Mouse (Mus musculus) gastrocnemius, postnatal 14 days (tissue): ENCODE results near the gene Clasp2. TPM values are rescaled to one million over a fixed set of nuclear protein-coding genes. Genes with fewer than 3 reads are reported as not detected.
"Not testable (repeated sequence)": the region's sequence is repeated elsewhere in the genome, so short reads cannot be mapped to it uniquely, and the experiment has no call there.

Experiments
- DNase-seq: peaks from one replicate; pipeline ENCODE4 v3.0.0; 2021; ENCODE audit warnings: mixed read lengths
- intact Hi-C: fragments of 180-260 bp; cut with DNase I; formaldehyde crosslinking; loops from one replicate; pipeline ENCODE4 v1.15.1; 2025; ENCODE audit warnings: low total_unique reads
- long read RNA-seq, 2 experiments: library from polyadenylated mRNA; stranded (forward); transcript quantifications; one replicate each; pipeline ENCODE4 v2.0.0; 2021
- total RNA-seq, 2 experiments: library from RNA; stranded (reverse); gene quantifications; 2 replicates each; pipeline ENCODE4 v1.2.3; 2021

Clasp2 gene
- 10 to 100 TPM; 39.5 to 44.5 TPM for total RNA-seq
- long read RNA-seq, experiment 1, partial matches to known transcripts: 0 of 1 reads
- long read RNA-seq, experiment 1, other reads (novel, unspliced or antisense): 1 of 1 reads
- long read RNA-seq, experiment 2, partial matches to known transcripts: 4 of 5 reads
- long read RNA-seq, experiment 2, other reads (novel, unspliced or antisense): 1 of 5 reads

DNA sequence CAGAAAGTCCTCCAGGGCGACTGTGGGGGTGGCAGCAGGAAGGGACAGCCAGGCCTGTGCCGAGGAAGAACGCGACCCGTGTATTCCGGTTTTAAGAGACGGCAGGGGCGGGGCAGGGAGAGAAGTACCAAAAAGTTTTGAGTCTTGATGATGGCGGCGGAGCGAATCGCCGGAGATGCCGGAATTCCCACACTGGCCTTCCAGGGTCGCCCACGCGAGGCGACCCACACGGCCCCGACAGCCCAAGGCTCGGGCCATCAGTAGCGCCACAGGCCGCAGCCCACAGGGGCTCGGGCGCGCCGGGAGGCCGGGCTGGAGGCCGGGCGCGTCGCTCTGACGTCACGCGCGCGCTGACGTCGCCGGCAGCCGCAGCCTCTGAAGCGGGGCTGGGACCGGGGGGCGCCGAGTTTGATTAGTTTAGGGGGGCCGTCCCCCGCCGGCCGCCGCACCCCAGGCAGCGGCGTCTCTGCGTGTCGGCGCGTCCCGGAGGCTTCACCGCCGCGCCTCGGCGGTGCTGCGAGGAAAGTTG is at the start of gene Clasp2:
TSS of gene Clasp2 (plus strand) at position 366 of the 529 bp plus-strand sequence.
- intact Hi-C loops: loop anchor here (10.0 kb wide), 1 partner anchor 164 kb away; no protein-coding TSS in a partner anchor
- DNase-seq: peak; percentile 73

DNA sequence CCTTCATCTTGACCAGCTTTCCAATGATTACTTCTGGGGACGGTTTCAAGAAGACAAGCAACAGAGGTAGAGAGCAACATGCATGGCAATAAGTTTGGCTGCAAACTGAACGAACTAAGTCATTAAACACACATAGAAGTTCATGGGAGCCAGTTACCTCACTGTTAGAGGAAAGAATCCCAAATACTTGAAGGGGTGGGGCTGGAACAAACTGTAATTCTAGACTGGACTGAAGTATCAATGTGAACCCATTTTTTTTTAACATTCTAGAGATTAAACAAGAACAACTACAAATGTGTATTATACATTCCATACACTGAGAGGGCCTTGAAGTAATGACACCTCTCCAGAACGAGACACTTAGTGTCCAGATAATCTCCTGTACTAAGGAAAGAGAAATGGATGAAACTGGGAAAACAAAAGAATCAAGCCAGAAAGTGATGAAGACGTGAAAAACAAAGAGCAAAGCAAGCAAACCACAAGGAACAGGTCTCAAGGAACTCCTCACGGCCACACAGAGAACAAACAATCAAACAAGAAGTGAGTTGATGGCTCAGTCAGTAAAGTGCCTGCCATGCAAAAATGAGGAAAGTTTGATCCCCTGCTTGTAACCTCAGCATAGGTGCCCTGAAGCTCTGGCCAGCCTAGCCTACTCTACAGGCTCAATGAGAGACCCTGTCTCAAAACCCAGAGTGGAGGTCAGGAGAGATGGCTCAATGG is 39.7 kb upstream of the Clasp2 start:
- intact Hi-C loops: no loop called here

DNA sequence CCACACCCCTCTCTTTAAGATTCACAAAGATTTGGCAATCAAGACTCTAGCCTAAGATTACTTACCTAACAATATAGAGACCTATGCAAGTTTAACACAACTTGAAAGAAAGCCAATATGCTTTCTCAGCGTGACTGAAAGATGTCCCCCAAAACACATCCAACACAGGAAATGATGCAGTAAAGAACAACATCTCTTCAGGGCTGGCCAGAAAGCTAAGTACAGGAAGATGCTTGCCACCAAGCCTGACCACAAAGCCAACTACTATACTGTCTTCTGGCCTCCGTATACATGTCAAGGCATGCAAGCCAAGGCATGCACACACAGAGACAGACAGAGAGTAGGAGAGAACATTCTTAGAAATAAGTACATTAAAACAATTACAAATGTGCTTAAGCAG is 35.2 kb upstream of the Clasp2 start:
- intact Hi-C loops: no loop called here

More for the DNA sequence above, 39.7 kb upstream of the Clasp2 start:
- DNase-seq: no peak

DNA sequence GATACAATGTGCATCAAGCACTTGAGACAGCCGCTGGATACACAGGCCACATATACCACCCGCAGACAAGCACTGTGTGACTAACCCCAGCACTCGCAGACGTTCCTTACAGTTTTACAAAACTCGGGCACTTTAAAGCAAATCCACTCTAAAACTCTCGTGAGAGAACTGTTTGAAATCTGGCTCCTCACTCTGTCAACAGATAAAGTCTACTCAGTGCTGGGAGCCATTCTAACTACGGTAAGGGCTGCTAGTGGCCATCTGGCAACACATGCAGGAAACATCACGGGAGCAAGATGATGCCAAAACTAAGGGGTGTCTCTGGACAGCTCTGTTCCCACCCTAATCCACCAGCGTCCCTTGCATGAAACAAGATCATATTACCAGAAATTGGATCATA is 34.4 kb upstream of the Clasp2 start:
- no peak for DNase-seq
- intact Hi-C loops: no loop called here

More for the DNA sequence above, 35.2 kb upstream of the Clasp2 start:
- DNase-seq: no peak

DNA sequence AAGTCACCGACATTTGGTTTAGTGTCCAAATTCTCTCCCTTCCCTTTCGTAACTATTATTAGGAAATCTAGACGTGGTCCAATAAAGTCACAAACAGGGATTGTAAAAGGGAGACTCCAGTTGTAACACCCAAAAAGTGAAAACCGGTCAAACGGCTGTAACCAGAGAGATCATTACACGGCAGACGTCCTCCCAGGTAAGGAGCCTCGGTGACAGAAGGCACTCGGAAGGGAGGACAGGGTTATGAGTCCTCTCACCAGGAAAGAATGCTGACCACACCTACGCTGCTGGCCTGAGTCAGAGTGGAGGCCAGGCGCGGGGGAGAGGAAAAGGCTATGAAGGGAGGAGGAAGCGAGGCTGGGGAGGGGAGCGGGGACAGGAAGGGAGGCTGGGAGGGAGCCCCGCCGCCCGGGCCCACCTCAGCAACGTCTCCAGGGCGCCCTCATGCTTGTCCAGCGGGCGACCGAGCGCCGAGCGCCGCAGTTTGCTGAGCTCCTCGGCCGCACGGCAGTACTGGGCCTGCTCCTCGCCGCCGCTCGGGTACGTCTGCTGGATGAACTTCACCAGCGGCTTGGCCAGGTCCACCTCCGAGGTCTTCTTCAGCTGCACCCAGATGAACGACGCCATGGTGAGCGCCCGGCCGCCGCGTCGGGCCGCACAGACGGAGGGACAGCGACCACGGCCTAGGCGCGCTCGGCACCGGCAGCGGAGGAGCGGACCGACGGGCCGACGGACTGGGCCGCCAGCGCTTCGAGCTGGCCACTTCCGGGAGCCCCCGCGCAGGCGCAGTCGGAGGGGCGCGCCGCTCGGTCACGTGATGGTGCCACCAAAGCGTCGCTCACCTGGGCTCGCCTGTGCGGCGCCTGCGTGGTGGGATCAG is 33.6 kb upstream of the Clasp2 start, which contains the start of gene Pdcd6ip:
TSS of gene Pdcd6ip (minus strand) at position 779 of the 880 bp plus-strand sequence.
- intact Hi-C loops: no loop called here
- DNase-seq: peak; percentile 93

DNA sequence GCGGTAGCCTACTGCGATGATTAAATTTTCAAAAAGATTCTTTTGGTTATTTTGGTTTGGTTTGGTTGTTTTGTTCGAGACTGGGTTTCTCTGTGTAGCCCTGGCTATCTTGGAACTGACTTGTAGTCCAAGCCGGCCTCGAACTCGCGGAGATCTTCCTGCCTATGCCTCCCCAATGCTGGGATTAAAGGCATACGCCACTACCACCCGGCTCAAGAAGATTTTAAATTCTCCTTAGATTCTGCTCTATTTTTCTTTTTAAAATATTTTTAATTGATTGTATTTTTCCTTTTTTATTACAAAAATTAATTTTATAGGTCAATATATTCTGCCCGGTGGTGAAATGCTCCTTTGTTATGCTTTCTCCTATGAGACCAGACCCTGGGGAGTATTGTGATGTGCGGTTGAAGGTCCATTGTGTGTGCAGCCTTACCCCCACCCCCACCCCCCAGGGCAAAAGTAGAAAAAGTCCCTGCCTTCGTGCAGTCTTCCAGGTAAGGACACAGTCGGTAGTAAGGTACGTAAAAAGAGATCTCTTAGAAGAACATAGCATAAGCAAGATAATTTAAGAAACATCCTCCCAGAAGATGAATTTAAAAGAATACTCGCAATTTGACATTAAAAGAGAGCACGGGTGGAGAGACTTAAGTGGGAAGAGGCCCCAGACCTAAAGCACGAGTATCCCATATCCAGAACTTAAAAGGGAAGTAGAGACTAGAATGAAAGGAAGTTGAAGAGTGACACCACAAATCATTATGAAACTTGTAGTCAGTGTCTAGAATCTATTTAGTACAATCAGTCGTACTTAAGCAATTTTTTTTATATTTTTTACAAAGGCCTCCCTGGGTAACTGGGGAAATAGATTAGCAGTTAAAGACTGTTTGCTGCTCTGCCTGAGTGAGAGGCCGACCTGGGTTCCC is 32.7 kb upstream of the Clasp2 start:
- intact Hi-C loops: no loop called here
- no peak for DNase-seq

DNA sequence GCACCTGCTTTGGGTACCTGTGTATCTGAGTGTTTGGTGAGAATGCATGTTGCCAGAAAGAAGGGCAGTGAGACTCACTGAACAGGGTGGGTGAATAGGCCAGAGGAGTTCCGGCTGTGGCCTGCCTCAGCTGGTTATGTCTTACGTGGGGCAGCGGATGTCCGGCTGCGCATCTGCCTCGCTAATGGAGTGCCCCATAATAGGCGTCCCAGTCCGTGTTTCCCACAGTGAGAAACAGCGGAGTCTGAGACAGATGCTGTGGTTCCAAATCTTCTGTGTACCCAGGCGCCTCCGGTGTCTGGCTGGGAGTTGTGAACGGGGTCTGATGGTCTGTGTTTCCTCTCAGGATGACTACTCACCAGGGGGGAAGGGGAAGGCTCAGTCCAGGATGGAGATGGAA is 30.4 kb upstream of the Clasp2 start:
- no peak for DNase-seq
- intact Hi-C loops: no loop called here

DNA sequence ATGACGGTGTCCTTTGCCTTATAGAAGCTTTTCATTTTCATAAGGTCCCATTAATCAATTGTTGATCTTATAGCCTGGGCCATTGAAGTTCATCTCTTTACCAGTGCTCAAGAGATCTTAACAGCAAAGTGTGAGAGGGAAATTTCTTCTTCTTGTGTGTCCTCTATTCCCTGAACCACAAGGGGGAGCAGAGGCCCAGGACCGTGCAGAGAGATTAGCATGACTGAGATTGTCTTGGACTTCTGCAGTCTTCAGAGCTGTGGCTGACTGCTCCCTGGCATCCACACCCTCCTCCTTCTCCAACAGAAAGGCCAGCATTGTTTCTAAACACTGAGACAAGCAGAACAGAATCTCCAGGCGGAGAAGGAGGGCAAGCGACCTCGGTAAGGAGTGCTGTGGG is 22.2 kb upstream of the Clasp2 start:
- DNase-seq: no peak
- intact Hi-C loops: no loop called here

DNA sequence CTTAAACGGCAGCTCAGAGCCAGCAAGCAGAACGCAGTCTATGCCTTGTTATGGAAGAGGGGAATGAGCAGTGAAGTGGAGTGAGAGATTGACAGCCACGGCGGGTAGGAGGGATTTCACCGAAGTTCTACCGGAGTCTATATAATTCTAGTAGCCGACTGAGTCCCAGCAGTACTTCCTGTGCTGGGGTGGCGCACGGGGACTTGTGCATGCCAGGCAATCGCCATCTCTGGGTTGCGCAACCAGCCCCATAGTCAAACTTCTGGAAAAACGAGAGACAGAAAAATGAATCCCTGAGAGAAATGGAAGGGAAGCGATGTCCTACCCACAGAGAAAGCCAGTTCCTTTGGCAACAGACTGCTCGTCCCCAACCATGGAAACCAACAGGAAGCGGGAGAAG is 16.6 kb upstream of the Clasp2 start:
- intact Hi-C loops: no loop called here
- DNase-seq: no peak

DNA sequence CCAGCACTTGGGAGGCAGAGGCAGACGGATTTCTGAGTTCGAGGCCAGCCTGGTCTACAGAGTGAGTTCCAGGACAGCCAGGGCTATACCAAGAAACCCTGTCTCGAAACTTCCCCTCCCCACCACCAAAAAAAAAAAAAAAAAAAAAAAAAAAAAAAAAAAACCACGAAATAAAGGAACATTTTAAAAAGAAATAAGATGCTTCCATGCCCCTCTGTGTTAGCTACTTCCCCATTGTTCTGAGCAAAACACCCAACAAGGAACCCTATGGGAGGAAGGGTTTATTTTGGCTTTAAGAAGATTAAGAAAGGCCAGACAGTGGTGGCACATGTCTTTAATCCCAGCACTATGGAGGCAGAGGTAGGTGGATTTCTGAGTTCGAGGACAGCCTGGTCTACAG is 15.7 kb upstream of the Clasp2 start:
- intact Hi-C loops, DNase-seq: not testable (repeated sequence)

DNA sequence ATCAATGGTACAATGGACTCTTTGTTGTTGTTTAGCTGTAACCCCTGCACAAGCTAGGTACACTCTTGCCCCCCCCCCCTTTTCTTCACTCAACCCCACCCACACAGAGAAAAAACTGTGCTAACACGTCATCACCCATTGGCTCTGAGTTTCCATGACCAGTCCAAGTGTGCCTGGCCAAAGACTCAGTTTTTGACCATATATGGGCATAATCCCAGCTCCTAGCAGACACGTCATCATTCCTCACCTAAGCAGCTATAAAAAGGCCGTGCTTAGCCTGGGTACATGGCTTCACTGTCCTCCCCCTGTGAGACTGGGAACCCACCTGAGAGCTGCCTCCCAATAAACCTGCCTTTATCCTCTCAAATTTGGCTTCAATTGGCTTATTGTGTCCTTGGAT is 15.1 kb upstream of the Clasp2 start:
- intact Hi-C loops: no loop called here
- DNase-seq: no peak

DNA sequence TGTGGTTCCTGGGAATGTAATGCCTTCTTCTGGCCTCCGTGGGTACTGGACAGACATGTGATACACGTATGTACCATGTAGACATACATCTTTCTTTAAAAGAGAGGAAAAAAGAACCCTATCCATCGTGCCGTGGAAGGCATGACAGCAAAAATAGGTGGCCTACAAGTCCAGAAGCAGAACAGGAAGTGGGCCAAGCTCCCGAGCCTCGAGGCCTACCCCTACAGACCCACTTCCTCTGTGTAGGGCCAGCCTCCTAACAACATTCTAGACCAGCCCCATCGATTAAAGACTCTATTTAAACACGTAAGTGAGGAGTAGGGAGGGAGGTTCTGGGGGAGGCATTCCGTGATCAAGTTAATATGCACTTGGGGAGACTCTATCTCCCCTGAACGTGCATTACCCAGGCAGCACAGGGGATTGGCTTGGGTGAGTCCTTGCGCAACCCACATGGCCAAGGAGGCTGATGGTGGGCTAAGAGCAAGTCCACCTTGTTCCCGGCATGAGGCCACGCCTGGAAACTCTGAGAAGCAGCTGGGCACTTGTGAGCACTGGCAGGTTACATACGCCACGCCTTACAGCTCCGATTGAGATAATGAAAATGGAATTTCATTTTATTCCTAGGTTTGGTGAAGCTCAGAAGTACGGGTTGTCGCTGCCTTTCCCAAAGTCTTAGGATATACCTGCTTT is 14.1 kb upstream of the Clasp2 start:
- intact Hi-C loops: no loop called here
- no peak for DNase-seq

DNA sequence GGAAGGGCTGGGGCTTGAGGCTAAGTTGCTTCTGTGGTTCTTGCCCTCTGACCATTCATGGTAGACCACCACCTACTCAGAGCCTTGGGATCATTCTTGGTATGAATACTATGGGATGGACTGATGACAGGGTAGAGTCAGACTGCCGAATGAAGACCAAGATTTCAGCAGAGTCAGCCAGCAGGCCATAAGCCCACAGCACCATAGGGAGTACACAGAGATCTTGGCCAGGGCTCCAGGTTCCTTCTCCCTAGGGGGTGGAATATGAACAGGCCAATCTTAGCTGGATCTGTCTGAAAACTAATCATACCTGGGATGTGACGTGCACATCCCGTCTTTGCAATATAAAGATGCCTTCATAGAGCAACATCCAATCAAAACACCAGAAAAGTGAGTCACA is 9.7 kb upstream of the Clasp2 start:
- intact Hi-C loops: no loop called here
- DNase-seq: no peak

DNA sequence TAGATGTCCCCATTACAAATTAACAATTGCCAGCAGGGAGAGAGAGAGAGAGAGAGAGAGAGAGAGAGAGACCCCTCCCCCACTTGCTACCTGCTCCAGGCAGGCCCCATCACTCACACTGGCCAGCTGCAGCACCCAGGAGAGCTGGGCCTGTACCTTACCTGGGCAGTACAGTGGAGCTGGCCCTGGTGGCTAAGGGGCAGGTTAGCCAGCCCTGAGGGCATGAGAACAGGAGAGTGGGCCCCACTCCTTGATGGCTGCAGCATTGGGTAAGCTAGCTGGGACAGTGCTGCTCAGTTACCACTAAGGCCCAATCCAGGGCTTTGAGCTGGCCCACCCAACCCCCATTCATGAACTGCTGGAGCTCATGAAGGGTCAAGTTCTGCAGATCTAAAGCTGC is 5.4 kb upstream of the Clasp2 start:
- DNase-seq: no peak
- intact Hi-C loops: no loop called here

DNA sequence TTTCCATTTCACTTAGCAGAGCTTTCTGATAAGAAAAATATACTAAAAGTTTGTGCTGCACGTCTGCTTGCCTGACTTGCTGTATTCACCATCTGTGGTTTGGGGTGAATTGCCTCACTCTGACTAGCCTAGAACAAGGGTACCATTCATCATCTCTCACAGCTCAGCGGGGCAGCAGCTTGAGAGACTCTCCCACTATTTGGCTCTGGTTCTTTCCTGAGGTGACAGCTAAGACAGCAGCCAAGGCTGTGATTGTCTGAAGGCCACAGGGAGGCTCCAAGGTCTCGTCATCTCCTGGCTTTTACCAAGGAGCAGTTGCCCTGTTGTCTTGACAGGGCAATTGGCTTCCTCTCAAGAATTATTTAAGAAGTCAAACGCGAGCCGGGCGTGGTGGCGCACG is 3.3 kb upstream of the Clasp2 start:
- intact Hi-C loops: no loop called here
- no peak for DNase-seq

DNA sequence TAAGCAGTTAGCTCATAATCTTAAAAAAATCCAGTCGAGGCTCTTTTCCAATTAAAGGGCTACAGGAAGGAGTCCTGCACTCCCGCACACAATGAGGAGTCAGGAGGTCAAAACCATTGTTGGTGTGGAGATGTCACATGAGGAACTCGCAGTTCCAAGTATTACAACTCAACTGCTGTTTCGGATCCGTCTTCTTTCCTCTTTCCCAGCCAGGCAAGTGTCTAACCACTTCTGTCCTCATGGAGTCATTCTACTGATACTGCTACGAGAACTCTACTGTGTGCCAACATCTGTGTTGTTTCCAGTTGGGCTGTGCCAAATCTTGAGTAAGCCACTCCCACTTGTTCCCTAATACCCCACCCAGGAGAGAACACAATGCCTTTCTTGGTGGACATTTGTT is 2.3 kb upstream of the Clasp2 start:
- no peak for DNase-seq
- intact Hi-C loops: no loop called here

DNA sequence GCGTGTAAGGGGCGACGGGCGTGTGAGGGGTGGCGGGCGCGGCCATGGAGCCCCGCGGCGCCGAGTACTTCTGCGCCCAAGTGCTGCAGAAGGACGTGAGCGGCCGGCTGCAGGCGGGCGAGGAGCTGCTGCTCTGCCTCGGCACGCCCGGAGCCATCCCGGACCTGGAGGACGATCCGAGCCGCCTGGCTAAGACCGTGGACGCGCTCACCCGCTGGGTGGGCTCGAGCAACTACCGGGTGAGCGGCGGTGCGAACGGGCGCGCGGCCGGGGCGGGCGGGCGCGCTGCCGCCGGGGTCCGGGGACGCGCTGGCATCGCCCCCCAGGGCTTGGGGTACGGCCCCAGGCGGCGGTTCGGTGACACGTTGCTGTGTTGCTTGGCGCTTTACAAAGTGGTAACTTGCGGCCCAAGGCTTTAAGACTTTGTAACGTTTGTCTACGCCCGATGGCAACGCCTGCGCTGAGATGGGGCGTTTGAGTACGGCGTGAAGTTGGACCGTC is 414 bp downstream of the Clasp2 start:
- DNase-seq: peak; percentile 60
- intact Hi-C loops: loop anchor here (10.0 kb wide), 1 partner anchor 163 kb away; no protein-coding TSS in a partner anchor

DNA sequence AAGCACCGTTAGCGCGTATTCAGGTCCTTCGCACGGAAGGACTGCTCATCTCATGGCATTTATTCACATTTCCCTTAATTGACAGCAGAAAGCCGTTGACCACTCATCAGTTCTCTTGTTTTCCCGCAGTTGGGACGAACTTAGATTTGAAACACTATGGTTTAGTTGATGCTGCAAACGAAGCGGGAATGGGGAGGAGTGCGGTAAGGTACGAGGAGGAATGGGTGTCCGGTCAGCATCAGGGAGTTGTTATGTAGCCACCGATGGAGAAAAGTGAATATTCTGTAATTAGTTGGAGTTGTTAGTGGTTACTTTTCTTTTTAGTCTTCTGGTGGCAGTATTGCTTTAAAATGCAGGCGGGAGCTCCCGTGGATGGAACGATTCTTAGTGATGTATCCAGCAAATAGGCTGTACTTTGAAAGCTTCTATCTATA is 1.1 kb downstream of the Clasp2 start:
- intact Hi-C loops: loop anchor here (10.0 kb wide), 1 partner anchor 162 kb away; no protein-coding TSS in a partner anchor
- DNase-seq: no peak
